Mouse (Mus musculus): ENCODE data around the gene Kdm5a. TPM values are rescaled to one million over a fixed set of nuclear protein-coding genes. Genes with fewer than 3 reads are reported as not detected.

Kdm5a gene
- 10 to 100 TPM; 34.2 to 39.2 TPM for total RNA-seq (2021)
- long read RNA-seq, partial matches to known transcripts, result 1 of 3 reads
- long read RNA-seq, other reads (novel, unspliced or antisense), result 2 of 3 reads

DNA sequence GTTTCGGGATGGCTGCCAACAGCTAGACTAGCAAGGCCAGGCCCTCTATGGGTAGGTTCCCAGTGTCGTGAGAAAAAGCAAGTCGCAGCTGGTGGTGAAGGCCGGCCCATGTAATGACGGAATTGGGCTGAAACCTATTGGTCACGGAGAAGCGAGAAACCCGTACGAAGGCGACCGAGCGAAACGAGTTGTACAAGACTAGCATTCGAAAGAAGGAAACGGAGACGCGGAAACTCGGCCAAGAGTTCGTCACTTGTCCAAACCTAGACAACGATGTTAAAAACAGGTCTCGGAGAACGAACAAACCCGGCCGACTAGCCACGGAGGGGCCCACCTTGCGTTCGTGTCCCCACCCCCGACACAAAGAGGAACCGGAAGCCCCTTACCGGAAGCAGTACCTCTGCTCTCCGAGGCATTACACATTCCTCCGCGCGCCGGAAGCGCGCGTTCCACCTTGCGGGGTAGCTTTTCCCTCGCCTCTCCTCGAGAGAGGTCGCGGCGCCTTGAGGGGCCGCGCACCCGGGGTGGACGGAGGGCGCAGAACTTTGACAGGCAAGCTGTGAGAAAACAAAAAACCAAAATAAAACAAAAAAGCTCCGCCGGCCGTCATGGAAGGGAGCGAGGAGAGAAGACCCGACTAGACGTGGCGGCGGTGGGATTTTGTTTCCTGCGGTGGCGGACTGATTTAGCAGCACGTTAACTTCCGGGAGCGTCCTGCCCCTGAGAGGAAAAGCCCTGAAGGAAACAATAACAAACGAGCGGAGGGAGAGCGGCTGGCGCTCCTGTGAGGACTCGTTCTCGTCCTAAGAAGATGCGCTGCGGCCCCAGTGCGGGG lies at the start of gene Kdm5a, which contains the start of gene Ccdc77:
Kdm5a (plus strand) TSS at position 437 of the 835 bp plus-strand sequence.
Ccdc77 (minus strand) TSS at position 687 of the 835 bp plus-strand sequence.
- peak; percentile 90 to 93 for DNase-seq (ENCODE audit: low spot score in 2 of 2)

DNA sequence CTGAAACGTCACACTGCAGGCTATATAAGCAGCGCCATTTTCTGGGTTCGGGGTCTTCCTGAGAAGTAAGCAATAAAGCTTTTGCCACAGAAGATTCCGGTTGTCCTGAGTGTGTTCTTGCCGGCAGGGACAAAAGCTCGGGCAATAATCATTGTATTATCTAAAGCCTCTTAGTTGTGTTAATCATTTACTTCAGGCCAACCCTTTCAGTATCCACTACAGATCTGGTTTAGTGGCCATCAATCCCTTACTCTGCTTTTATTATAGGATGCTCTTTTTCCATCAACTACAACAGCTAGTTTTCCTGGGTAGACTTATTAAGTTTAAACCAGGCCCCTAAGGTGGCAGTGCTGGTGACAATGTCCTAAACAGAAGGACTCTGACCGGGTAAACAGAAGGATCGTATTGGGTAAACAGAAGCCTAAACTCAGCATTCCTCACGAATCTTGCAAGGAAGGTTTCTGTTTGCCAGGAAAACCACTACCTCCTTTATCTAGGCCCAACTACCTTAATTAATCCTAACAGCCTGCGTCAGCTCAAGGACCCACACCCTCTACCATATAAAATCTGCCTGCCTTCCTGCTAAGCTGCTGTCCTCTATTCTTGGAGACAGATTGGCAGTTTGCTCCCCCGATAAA lies 45.5 kb upstream of the Kdm5a start:
- DNase-seq (ENCODE audit: low spot score in 2 of 2), result no peak

DNA sequence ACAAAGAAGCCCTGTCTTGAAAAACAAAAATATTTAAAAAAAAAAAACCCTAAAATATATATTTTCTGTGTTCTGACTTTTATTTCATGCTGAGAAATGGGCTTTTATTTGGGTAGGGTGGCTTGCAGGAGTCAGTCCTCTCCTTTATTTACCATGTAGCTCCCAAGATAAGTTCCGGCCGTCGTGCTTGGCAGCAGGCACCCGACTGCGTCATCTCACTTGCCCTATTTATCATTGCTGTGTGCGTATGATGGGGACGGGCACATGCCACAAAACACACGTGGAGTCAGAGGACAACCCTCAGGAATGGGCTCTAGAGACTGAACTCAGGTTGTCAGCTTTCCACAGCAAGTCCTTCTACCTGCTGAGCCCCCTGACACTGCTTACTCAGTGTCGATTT lies 44.8 kb upstream of the Kdm5a start:
- no peak for DNase-seq (ENCODE audit: low spot score in 2 of 2)

DNA sequence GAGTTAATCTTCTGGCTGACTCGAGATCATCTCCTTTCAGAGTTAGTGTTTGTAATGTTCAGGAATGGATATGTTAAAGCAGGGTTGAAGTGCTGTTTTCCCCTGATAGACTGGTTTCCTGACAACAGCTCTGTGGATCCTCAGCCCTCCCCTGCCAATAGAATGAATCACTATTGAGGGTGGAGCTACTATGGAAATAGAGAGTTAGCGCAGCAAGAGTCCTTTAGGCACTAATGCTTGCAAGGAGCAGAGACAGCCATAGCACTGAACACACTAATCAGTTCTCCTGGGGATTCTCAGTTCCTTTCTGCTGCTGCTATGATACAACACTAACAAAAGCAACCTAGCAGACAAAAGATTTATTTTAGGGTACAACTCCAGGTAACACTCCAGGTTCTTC lies 43.6 kb upstream of the Kdm5a start:
- no peak for DNase-seq (ENCODE audit: low spot score in 2 of 2)

DNA sequence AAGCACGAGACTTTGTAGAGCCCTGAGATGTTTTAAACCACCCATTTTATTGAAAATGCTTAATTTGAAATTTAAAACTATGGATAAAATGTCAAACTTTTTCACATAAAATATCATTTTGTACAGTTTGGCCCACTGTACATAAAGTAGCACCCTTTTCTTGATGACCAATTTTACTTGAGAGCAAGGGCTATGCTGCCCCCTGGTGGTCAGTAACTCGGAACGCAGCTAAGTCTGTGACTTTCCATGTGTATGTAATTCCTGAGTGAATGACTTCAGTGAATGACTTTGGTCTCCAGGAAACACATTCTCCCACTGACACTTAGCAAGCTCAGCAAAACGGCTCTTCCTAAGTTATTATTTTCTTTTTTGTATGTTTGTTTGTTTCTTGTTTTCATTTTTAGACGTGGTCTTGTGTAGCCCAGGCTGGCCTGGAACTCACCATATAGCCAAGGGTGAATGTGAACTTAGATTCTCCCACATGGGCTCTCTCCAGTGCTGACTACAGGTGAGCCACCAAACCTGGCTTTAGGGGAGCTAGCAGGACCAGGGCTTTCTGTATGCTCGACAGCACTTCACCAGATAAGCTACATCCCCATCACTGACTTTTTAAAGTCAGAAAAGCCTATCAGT lies 39.5 kb upstream of the Kdm5a start:
- DNase-seq (ENCODE audit: low spot score in 2 of 2), result peak; percentile 64 to 77

DNA sequence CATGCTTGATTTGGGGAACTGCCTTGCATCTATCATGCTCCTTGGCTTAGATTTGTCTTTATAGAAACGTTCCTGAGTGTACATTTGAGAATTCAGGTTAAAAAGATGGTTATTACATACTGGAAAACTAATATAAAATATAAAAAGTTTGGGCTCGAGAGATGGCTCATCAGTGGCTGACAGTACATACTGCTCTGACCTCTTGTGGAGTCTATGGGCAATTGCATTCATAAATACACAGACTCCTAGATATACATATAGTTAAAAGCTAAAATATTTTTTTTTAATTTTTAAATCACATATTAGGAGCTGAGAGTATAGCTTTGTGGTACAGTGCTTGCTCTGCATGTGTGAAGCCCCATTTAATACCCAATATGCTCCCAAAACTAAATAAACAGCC lies 31.6 kb upstream of the Kdm5a start:
- DNase-seq (ENCODE audit: low spot score in 2 of 2), result no peak

DNA sequence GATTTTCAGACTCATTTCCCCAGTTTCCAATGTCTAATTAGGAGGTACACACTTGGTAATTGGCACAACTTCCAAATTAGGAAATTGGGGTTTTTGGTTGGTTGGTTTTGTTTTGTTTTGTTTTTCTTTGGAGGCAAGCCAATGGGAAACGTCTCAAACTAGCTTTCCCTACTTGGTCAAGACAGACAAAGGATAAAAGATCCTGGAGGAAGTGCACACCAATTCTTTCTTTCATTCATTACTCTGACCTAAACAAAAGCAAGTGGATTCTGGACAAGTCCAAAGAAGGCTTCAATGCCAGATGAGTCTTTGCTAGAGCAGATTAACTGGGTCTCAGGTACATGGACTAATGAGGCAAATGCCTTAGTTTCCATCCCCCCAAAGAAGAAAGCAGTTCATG lies 19.9 kb upstream of the Kdm5a start:
- DNase-seq (ENCODE audit: low spot score in 2 of 2), result no peak

DNA sequence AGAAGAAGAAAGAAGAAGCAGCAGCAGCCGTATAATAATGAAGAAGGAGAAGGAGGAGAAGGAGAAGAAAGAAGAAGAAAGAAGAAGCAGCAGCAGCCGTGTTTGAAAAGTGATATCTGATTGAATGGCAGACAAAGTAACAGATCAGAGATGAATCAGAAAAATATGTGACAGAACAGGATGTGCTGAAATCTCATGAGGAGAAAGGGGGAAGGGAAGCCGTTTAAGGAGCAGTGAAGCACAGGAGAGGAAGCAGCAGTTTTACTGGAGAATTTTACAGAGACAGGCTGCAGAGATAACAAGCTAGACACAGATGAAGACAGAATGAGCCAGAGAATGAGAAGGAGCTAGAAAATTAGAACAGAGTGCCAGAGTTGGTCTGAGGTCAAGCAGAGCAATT lies 14.9 kb upstream of the Kdm5a start:
- no peak for DNase-seq (ENCODE audit: low spot score in 2 of 2)

DNA sequence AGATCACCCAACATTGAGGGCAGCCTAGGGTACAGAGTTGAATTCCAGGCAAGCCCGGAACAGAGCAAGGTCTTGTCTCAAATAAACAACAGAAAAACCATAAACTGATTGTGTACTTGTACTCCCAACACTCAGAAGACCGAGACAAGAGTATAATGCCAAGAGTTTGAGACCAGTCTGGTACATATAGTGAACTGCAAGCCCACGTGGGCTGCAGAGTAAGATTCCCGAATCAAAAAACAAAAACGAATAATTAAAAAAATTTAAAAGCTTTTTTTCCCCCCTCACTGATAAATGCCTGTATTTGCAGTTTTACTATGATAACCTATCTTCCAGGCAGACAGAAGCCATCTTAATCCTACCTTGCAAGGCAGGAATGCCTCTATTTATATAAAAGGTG lies 7.4 kb upstream of the Kdm5a start:
- no peak for DNase-seq (ENCODE audit: low spot score in 2 of 2)

DNA sequence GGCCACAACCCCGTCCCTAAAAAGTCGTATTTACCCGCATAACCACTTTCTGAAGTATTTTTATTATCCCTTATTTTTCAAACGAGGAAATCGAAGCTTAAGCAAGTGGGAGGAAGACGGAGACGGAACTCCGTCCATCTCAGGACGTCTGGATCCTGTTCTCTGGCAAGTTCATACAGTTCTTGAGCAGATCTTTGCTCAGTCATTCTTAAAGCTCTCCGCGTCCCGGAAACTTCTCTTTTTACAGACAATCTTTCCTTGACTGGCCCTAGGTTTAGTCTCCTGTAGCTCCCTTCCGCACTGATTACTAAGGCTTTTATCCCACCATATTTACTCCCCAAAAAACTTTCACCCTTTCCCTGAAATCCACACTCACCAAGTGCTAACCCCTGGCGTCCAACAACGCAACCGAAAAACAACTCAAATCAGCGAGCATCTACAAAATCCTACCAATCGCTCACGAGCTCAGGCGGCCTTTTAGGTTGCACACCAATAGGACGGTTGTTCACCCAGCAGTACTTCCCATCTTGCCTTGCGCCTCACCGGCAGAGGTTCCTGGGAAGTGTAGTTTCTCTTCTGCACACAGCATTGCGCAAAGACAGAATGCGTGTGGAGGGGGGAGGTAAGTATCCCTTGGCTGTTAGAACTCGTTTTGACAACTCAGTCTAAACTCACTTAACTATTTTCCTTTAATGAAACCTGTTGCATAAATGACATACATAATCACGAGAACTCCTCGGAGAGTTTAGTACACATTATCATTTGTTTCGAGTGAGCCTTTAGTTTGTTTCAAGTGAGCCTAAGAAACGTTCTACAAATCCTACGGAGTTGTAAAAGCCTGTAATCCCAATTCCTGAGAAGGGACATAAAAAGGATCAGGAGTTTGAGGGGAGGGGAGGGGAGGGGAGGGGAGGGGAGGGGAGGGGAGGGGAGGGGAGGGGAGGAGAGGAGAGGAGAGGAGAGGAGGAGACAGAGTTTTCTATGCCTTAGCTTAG lies 6.7 kb upstream of the Kdm5a start:
- DNase-seq (ENCODE audit: low spot score in 2 of 2), result peak; percentile 76 to 79

DNA sequence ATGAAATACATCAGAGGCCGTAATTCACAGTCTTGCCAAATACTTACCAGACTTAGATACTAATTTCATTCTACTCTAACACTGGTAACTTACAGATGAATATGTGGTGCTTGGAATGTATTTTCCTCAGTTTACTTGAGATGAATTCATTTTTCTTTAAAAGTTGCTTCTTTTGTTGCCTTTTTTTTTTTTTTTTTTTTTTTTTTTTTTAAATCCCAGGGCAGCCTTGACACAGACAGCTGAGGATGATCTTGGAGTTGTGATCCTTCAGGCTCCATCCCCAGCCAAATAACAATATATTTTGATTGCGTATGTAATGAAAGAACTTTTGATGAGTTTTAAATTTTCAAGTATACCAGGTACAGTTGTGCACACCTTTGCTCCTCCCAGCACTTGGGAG lies 1.8 kb upstream of the Kdm5a start:
- DNase-seq (ENCODE audit: low spot score in 2 of 2), result no peak

DNA sequence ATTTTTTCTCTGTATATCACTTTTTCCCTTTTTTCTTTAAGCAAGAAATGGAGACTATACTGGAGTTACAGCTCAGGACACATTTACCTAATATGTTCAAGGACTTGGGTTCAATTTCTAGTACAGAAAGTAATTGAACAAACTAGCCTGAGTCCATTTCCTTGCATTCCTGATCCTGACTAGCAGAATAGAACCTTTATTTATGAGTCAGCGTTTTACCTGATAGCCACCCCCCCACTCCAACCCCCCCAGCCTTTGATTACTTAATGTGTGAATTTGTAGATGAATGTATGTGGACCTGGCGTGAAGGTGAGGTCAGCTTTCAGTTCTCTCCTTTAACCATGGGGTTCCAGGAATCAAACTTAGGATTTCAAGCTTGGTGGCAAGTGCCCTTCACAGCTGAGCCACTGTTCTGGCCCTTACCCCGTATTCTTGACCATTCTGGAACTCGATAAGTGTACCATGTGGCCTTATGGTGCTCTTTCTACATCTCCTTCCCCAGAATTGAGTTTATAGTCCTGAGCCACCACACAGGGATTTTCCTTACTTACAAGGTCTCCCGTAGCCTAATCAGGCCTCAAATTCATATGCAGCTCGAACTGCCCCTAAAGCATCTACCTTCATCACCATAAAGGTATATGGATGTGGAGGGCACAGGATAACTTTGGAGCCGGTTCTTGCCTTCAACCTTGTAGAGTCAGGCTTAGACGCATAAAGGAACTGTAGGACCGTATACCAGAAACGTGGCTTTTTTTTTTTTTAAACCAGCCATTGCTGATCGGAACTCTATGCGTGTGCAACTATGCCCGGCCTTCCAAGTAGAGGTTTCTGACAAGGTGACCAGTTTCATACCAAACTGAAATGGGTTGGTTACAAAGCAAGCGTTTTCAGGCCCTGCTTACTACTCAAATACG lies 893 bp upstream of the Kdm5a start:
- no peak for DNase-seq (ENCODE audit: low spot score in 2 of 2)

DNA sequence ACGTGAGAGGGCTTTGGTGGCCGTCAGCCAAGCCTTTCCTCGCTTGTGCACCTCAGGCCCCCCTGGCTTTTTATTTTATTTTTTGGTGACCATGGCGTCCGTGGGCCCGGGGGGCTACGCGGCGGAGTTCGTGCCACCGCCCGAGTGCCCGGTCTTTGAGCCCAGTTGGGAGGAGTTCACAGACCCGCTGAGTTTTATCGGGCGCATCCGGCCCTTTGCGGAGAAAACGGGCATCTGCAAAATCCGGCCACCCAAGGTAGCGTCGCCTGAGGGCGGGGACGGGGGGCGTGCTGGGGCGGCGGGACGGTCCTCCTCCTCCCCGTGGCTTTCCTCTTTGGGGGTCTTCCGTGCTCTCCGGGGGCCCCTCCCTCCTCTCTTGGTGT lies 590 bp downstream of the Kdm5a start:
- DNase-seq (ENCODE audit: low spot score in 2 of 2), result no peak

DNA sequence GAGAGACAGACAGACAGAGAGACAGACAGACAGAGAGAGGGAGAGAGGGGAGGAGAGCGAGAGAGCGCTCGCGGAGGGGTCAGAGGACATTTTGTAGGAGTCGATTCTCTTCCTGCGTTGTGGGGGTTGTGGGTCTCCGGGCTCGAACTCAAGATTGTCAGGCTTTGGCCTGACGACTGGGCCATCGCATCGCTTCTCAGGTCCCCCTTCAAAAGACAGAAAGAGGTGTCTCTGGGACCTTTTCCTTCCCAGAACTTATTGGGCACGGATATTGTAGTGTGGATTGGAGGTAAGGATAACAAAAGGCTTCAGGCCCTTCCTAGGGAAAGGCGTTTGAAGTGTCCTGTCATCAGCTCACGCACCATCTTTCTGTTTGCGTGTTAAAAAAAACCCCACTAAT lies 1.1 kb downstream of the Kdm5a start:
- DNase-seq (ENCODE audit: low spot score in 2 of 2), result no peak

DNA sequence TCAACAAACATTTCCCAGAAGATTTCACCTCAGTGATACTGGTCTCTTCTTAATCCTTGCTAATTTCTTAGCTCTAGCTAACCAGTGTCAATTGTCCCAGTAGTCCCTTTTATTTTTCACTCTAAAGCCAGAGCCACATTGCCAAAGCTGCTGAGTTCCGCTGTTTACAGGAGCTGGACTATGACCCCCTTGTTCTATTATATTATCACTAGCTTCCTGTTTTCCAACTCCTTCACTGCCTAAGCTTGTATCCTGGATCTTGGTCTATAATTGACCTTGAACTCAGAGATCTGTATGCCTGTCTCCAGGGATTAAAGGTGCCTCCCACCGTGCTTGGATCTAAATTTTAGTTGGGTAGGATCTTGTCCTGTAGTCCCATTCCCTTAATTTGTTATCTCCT lies 12.8 kb downstream of the Kdm5a start:
- no peak for DNase-seq (ENCODE audit: low spot score in 2 of 2)

DNA sequence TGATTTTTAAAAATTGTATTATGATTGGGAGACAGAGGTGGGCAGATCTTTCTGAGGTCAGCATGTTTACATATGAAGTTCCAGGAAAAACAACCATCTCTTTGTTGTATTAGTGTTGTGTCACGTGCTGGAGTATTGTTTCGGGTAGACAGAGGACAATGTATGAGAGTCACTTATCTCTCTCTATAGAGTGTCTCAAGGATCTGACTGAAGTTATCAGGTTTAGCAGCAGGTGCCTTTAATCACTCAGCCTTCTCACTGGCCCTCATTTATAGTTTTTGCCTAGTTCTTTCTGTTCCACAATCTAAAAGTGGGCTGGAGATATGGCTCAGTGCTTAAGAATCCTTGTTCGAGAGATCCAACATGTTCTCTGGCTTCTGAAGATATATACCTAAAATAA lies 26.1 kb downstream of the Kdm5a start:
- DNase-seq (ENCODE audit: low spot score in 2 of 2), result no peak

DNA sequence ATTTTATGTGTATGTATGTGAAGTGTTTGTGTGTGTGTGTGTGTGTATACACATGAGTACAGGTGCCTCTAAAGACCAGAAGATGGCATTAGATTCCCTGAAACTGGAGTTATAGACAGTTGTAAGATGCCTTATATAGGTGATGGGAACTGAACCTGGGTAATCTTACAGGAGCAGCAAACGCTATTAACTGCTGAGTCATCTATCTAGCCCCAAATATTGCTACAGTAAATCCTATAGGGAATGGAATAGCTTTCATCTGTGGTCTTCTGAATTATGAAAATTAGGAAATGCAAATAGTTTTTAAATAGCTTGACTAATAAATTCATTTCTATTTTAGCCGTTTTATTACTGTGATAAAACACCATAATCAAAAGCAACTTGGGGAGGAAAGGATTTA lies 28.9 kb downstream of the Kdm5a start:
- no peak for DNase-seq (ENCODE audit: low spot score in 2 of 2)

DNA sequence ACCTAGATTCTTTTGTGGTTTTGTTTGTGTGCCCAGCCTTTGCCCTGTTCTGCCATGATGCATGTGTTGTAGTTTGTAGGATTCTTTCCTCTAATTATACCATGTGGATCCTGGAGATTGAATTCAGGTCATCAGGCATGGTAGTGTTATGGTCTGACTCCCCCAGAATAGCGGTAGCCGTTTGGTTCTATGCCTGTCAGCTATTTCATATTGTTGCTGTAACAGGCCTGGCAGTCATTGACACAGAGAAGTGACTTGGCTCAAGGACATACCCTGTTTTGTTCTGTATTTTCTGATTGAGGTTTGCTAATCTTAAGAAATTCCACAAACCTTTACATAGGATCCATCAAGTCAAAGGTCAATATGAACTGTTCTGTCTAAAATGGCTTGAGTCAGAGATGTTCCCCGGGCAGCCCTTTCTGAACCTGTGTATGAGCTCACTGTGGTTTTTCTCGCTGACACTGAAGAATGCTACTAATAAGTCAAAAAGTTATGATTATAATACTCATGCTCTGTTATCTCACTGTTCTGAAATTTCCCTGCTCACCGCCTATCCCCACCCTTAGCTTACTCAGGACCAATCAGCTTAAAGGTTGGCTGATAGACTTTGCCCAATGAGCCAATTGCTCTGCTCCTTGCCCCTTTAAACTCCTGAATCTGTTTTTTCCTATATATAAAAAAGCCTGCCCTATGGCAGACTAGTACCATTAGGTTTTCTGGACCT lies 31.9 kb downstream of the Kdm5a start:
- no peak for DNase-seq (ENCODE audit: low spot score in 2 of 2)

DNA sequence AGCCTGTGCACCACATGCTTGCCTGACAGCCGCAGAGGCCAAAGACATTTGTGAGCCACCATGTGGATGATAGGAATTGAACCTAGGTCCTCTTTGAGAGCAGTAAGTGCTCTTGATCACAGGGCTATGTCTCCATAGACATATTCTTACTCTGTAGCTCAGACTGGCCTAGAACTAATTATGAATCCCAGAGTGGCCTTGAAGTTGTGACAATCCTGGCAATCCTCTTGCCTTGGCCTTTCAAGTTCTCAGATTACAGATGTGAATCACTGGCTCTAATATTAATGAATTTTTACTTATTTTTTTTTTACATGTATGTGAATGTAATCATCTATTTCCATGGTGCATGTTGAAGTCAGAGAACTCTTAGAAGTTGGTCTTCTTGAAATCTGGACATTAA lies 40.0 kb downstream of the Kdm5a start:
- DNase-seq (ENCODE audit: low spot score in 2 of 2), result no peak
